ENCODE assay signal across 8 mouse cellular contexts in the genomic region with DNA sequence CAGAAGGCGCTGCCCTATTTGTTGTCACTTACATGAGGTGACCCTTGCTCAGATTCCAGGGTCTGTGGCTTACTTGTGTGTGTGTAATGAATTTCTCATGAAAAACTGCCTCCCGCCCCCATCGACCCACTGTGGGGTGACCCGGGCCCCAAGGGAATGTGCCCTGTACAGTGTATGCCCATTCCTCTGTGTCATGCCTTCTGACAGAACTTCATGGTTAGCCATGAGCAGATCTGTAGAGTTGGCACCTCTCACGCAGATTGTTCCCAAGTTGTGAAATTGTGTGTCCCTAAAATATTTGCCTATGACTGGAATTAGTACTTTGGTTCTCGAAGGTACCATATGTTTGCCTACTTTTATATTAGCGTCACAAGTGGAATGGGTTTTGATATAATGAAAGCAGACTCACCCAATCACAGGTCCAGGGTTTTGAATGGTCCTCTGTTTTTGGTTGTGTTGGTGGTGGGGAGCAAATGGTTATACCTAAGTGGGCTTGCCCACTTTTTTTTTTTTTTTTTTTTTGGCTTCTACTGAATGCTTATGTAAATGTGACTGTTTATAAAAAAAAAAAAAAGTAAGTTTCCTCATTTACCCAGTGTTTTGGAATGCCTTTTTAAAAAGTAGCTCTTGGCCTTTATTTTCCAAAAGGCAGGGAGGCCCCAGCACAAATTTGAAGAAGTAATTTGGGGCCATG. TPM values are rescaled to one million over a fixed set of nuclear protein-coding genes. Genes with fewer than 3 reads are reported as not detected.
DNase-seq lines count a peak whose midpoint lies in the region; ATAC-seq and TF ChIP-seq lines count a peak whose summit lies in the region.

No protein-coding gene starts in this region.

- DNase-seq in heart, adult 2 months = no peak
- no peak for DNase-seq in heart, adult 11 months
- no peak for DNase-seq in midbrain, embryonic 11.5 days (ENCODE audit: low spot score, missing footprints)
- DNase-seq in right cerebral cortex, postnatal 14 days = no peak
- no peak for DNase-seq in right cerebral cortex, postnatal 4 days

- intact Hi-C loops in heart, adult 2 months (cut with DNase I) = no loop called here

- peak overlapping the region; percentile 62 for H3K4me3 ChIP-seq in heart, adult 2 months
- peak overlapping the region; percentile 81 for H3K4me3 ChIP-seq in cortical plate, adult 2 months (ENCODE audit: insufficient read depth, low read length)
- H3K4me3 ChIP-seq in hindbrain, embryonic 15.5 days = peak overlapping the region; percentile 64
- H3K4me3 ChIP-seq in midbrain, embryonic 11.5 days (ENCODE audit: low read depth, low read length) = peak overlapping the region; percentile 45

- peak overlapping the region; percentile 61 for H3K9ac ChIP-seq in heart, adult 2 months (ENCODE audit: low read depth, low read length)
- H3K9ac ChIP-seq in hindbrain, embryonic 15.5 days = peak overlapping the region; percentile 54
- H3K9ac ChIP-seq in midbrain, embryonic 11.5 days (ENCODE audit: low read length) = peak overlapping the region; percentile 74

- H3K9me3 ChIP-seq in hindbrain, embryonic 15.5 days = no peaks in the 10 kb centered on the region
- no peaks in the 10 kb centered on the region for H3K9me3 ChIP-seq in midbrain, embryonic 11.5 days (ENCODE audit: control insufficient read depth, low read length)

- 30% methylated on average over 7 of the region's 7 CpGs for WGBS in heart, adult 2 months
- 43% methylated on average over 7 of the region's 7 CpGs for WGBS in hindbrain, embryonic 15.5 days
- WGBS in midbrain, embryonic 11.5 days = 44% methylated on average over 7 of the region's 7 CpGs

- peak; percentile 2 for ATAC-seq in CD4-positive, CD25-positive, alpha-beta regulatory T cell, adult 4 months
- ATAC-seq in hindbrain, embryonic 15.5 days (ENCODE audit: low FRiP score, low read depth) = peak; percentile 39
- ATAC-seq in midbrain, embryonic 11.5 days (ENCODE audit: low FRiP score) = peak; percentile 34

- peaks cover 5% of the 10 kb centered on the region for H3K4me1 ChIP-seq in heart, adult 2 months (ENCODE audit: control insufficient read depth, insufficient read depth, low read length)
- peaks cover 4% of the 10 kb centered on the region; the same call in 1 of the 2 replicates for H3K4me1 ChIP-seq in cortical plate, adult 2 months (ENCODE audit: control insufficient read depth, insufficient read depth, low read length)
- peaks cover 6% of the 10 kb centered on the region for H3K4me1 ChIP-seq in hindbrain, embryonic 15.5 days (replicated peaks)
- peaks cover 5% of the 10 kb centered on the region; the same call in 1 of the 2 replicates for H3K4me1 ChIP-seq in midbrain, embryonic 11.5 days (ENCODE audit: control insufficient read depth, insufficient read depth, low read length)

- H3K4me2 ChIP-seq in hindbrain, embryonic 15.5 days = peak overlapping the region; percentile 73
- H3K4me2 ChIP-seq in midbrain, embryonic 11.5 days = peak overlapping the region; percentile 57

- TF ChIP-seq CTCF in heart, adult 2 months (IDR thresholded peaks at IDR 0.05) = no peak
- no peak for TF ChIP-seq CTCF in cortical plate, adult 2 months (IDR thresholded peaks at IDR 0.05; ENCODE audit: extremely low read depth, insufficient read depth, low read length)

- peak overlapping the region; percentile 88 for H3K27ac ChIP-seq in heart, adult 2 months
- H3K27ac ChIP-seq in cortical plate, adult 2 months (ENCODE audit: insufficient read depth, low read length) = peak overlapping the region; percentile 78; the same call in 1 of the 2 replicates
- peak overlapping the region; percentile 82; the same call in 1 of the 2 replicates for H3K27ac ChIP-seq in hindbrain, embryonic 15.5 days (replicated peaks)
- H3K27ac ChIP-seq in midbrain, embryonic 11.5 days (ENCODE audit: low read depth, low read length) = no peak overlapping the region

- TF ChIP-seq POLR2A in heart, adult 2 months (IDR thresholded peaks at IDR 0.05; ENCODE audit: insufficient read depth, low read depth, low read length) = no peak
- no peak for TF ChIP-seq POLR2A in cortical plate, adult 2 months (IDR thresholded peaks at IDR 0.05; ENCODE audit: extremely low read depth, insufficient read depth, low read length)

- H3K36me3 ChIP-seq in heart, adult 2 months (ENCODE audit: control insufficient read depth, insufficient read depth, low read length) = peaks cover 5% of the 10 kb centered on the region
- H3K36me3 ChIP-seq in hindbrain, embryonic 15.5 days = no peaks in the 10 kb centered on the region
- H3K36me3 ChIP-seq in midbrain, embryonic 11.5 days (ENCODE audit: control insufficient read depth, insufficient read depth, low read length) = no peaks in the 10 kb centered on the region

- TF ChIP-seq EP300 in heart, adult 2 months (IDR thresholded peaks at IDR 0.05; ENCODE audit: insufficient read depth, low read depth, low read length) = no peak

- no peaks in the 10 kb centered on the region for H3K27me3 ChIP-seq in heart, adult 2 months (ENCODE audit: control insufficient read depth, insufficient read depth, low read length)
- H3K27me3 ChIP-seq in hindbrain, embryonic 15.5 days = no peaks in the 10 kb centered on the region
- no peaks in the 10 kb centered on the region for H3K27me3 ChIP-seq in midbrain, embryonic 11.5 days (ENCODE audit: control insufficient read depth, insufficient read depth, low read length)

- H3K79me2 ChIP-seq in heart, adult 2 months (replicated peaks; ENCODE audit: control insufficient read depth, insufficient read depth, low read length) = peaks cover 1% of the 10 kb centered on the region; the same call in 1 of the 2 replicates

RNA-seq across cellular contexts. Expression of gene Adk, which starts 24.3 kb away (rescaled TPM):
- total RNA-seq in heart, adult 2 months (2021) = 100 to 1,000 TPM; 212 to 253 TPM
- polyA plus RNA-seq in heart, adult 2 months (2012; rRNA removed) = 104 and 160 TPM in 2 replicates
- 100 to 1,000 TPM; 117 to 132 TPM for polyA plus RNA-seq in CD4-positive, CD25-positive, alpha-beta regulatory T cell, adult 4 months (2017; shearing (Covaris generic))
- polyA plus RNA-seq in cortical plate, adult 2 months (2012; rRNA removed) = 64.1 and 65.2 TPM in 2 replicates
- polyA plus RNA-seq in hindbrain, embryonic 15.5 days (2015; fragmentation: Nextera tagmentation; extraction: Ambion mirVana) = 40.4 and 47.6 TPM in 2 replicates
- 112 and 120 TPM in 2 replicates for polyA plus RNA-seq in midbrain, embryonic 11.5 days (2014; fragmentation: Nextera tagmentation; extraction: Ambion mirVana)

RNA-seq across cellular contexts. Expression of gene Ap3m1, which starts 24.3 kb away (rescaled TPM):
- total RNA-seq in heart, adult 2 months (2021) = 10 to 100 TPM; 51.6 to 69.4 TPM
- polyA plus RNA-seq in heart, adult 2 months (2012; rRNA removed) = 26.6 and 69.2 TPM in 2 replicates
- polyA plus RNA-seq in CD4-positive, CD25-positive, alpha-beta regulatory T cell, adult 4 months (2017; shearing (Covaris generic)) = 10 to 100 TPM; 63.6 to 75.8 TPM
- polyA plus RNA-seq in cortical plate, adult 2 months (2012; rRNA removed) = 64.9 and 65.8 TPM in 2 replicates
- polyA plus RNA-seq in hindbrain, embryonic 15.5 days (2015; fragmentation: Nextera tagmentation; extraction: Ambion mirVana) = 73.2 and 76.4 TPM in 2 replicates
- 143 and 159 TPM in 2 replicates for polyA plus RNA-seq in midbrain, embryonic 11.5 days (2014; fragmentation: Nextera tagmentation; extraction: Ambion mirVana)
